Mouse (Mus musculus) embryonic fibroblast, embryonic 13.5 days (primary cell): ENCODE measurements around the gene Gm20388.

Experiments used
- CTCF ChIP-seq: IDR thresholded peaks from 2 replicates; pipeline ENCODE4 v1.5.1; 2011; ENCODE audit warnings: mild to moderate bottlenecking, control low read depth, low read length, moderate library complexity, borderline replicate concordance; ENCODE audit not compliant: insufficient read depth
- POLR2A ChIP-seq: IDR thresholded peaks from 2 replicates; pipeline ENCODE4 v1.6.1; 2011; ENCODE audit warnings: low read depth, mild to moderate bottlenecking, control low read depth, low read length, moderate library complexity

DNA sequence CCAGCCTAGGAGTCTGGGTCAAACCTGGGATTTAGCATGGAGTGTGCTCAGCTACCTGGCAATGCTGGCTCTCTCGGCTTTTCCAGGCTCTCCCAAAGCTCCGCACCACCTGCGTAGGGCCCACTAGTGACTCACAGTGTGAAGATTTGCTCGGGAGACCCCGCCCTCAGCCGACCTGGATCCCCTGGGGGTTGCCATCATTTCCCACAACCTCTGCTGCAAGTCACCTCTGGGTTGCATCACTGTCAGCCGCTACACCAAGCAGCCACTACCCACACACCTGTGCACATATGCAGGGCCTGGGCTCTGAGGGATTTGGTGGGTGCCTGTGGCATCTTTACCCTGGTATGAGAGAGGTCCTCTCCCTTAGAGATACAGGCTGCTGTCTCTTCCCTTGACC is 557.0 kb downstream of the Gm20388 start:
- TF ChIP-seq CTCF (no peak), POLR2A (no peak)
